Mouse (Mus musculus) bone marrow, adult 2 months (tissue): ENCODE results near the gene Atp2b4.

Experiments
- CTCF ChIP-seq: fragments of 200-500 bp; IDR thresholded peaks from 2 replicates; pipeline ENCODE4 v1.5.1; 2011; ENCODE audit warnings: low read length, control low read depth; ENCODE audit not compliant: control insufficient read depth, insufficient read depth
- POLR2A ChIP-seq: fragments of 200-500 bp; IDR thresholded peaks from 2 replicates; pipeline ENCODE4 v1.6.1; 2011; ENCODE audit warnings: low read depth, mild to moderate bottlenecking, control low read depth, low read length, borderline replicate concordance; ENCODE audit not compliant: control insufficient read depth

GRCm38 (mm10) chr1:133798821-133799415 is 1.9 kb downstream of the Atp2b4 start:
- TF ChIP-seq POLR2A (no peak), CTCF (no peak)
